Mouse (Mus musculus) heart, postnatal 4 days (tissue): ENCODE results near the gene Timm23. TPM values are rescaled to one million over a fixed set of nuclear protein-coding genes. Genes with fewer than 3 reads are reported as not detected.
A peak's percentile ranks its signal among the peaks of the same experiment; 100 is the strongest.
"Not testable (repeated sequence)": the region's sequence is repeated elsewhere in the genome, so short reads cannot be mapped to it uniquely, and the experiment has no call there.

Source experiments
- DNase-seq: peaks from one replicate; pipeline ENCODE4 v3.0.0; 2021
- total RNA-seq, 2 experiments: library from RNA; stranded (reverse); gene quantifications; 2 replicates each; pipeline ENCODE4 v1.2.3; 2021

Gene Timm23
- 100 to 1,000 TPM; 165 to 176 TPM for total RNA-seq

DNA sequence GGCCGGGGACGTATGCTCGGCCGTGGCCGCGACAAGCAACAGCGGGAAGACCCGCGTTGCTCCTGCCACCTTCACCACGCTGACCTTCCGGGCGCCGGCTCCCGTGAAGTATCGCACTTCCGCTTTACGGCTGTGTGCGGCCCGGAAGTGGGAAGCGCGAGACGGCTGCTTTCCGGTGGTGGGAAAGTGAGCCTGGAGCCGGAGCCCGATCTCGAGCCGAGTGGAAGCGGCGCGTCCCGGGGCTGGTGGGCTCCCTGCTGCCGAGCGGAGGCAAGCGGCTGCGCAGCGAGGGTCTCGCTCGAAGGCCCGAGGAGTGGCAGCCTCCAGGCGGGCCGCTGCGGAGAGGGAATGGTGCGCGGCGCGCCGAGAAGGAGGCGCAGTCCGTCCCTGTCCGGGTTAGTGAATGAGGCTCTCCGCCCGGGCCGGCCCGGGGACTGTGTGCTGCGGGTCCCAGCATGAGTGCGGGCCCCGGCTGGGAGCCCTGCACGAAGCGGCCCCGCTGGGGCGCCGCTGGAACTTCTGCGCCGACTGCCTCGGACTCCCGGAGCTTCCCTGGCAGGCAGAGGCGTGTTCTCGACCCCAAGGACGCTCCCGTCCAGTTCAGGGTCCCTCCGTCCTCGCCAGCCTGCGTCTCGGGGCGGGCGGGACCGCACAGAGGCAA lies at the start of gene Timm23, which contains the start of gene Parg:
TSS of gene Timm23 (minus strand) at position 108 of the 661 bp plus-strand sequence.
TSS of gene Parg (plus strand) at position 159 of the 661 bp plus-strand sequence.
- peak; percentile 91 for DNase-seq

DNA sequence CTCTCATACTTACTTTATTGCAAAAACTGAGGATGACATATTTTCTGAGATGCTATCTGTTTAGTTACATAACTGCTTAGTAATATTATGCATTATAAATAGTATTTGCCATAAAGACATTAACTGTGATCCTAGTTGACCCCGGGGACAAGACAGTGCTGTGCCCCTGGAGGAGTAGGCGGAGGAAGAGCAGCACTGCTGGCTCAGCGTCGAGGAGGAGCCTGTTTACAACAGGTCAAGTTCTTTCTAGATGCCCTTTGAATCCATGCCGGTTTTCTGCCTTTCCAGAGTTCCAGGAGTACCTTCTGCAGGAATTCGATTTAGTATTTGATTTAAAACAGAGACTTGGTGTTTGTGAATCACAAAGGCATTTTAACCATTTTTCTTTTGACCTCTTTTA lies 47.9 kb upstream of the Timm23 start:
- DNase-seq, result no peak

DNA sequence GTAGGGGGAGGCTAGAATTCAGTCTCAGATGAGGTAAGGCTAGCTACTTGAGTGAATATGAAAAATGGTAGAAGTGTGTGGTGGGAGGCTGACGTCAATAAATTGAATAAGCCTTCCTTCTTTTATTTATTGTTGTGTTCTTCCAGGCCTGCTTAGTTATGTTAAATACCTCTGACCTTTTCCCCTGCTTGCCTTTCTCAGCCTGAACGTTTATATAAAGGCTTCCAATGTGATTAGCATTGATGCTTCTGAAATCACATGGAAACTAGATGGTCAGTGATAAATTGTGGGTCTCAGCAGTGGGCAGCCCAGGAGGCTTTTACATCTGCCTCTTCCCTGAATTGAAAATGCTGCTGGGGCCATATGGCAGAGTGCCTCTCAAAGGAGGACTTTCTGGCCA lies 44.3 kb upstream of the Timm23 start:
- DNase-seq, result no peak

DNA sequence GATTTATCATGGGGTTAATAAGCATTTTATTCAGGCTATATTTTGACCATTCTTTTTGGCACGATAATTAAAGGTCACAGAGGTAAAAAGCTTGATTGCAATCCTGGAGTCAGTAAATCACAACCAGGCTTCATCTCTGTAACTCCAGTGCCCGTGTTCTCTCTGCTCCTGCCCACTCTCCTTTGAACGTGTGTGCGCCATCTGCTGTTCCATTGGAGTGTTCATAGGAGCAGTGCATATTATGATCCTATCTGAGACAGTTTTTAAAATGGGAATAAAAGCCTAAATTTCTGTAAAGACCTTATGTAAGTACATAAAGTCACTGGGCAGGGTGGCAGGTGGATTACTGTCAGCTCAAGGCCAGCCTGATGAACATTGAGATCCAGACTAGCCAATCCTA lies 40.7 kb upstream of the Timm23 start:
- no peak for DNase-seq

DNA sequence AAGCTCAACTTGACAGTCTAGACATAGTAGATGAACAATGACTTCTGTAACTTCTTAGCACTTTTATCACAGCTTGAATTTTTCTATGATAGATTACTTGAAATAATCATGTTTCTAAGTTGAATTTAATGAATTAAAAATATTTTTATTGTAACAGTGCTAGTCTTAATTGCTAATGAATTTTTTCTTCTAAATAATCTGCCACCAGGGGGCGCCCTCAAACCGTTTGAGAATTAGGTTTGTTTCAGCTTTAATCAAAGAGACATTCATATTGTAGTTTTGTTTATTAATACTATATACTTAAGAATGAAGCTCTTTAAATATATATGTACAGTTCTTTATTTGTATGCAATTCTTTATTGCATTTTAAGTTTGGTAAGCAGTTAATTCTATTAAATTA lies 27.3 kb upstream of the Timm23 start:
- DNase-seq, result peak; percentile 72

DNA sequence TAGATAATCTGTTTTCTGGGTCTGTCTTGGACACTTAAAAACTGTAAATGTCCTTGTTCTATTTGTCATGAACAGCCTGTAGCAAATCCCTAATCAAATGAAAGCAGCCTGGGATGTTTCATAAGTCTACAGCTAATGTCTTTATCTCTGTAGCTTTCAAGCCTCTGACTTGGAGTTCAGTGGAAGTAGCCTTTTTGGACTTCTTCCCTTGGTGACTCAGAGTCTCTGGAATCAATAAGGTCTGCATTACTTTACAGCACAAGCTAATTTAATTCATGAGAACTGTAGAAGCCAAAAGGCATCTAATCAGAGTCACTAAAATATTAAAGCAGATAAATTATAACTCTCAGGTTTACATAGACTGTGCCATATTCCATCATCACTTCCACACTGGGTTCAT lies 24.9 kb upstream of the Timm23 start:
- DNase-seq, result no peak

DNA sequence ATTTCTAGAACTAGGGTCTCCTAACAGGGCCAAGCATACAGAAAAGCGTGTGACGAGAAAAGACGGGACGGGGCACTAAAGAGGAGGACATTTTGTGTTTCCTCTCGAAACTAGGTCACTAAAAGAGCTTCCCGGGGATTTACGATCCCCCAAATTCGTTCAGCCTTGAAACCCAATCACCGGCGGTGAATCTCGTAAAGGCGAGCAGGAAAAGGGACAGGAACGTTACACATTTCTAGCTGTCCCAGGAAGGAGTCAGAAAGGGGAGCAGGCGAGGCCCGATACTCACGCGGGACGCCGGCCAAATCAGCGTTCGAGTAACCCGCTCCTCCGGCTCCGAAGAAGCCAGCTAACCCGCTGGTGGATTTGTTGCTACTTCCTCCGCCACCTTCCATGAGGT lies 344 bp downstream of the Timm23 start:
- no peak for DNase-seq

DNA sequence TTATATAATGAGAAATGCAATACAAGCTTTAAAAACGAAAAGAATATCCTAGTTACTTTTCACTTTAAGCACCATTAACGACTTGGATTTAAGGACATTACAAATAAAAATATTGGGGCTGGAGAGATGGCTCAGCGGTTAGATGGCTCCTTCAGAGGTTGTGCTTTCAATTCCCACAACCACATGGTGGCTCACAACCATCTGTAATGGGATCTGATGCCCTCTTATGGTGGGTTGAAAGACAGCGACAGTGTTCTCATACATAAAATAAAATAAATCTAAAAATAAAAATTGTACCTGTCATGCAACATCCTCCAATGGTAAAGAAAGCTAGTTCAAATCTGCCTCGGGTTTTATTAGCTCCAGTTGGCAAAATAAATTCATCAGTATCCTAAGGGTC lies 8.1 kb downstream of the Timm23 start:
- not testable (repeated sequence) for DNase-seq

DNA sequence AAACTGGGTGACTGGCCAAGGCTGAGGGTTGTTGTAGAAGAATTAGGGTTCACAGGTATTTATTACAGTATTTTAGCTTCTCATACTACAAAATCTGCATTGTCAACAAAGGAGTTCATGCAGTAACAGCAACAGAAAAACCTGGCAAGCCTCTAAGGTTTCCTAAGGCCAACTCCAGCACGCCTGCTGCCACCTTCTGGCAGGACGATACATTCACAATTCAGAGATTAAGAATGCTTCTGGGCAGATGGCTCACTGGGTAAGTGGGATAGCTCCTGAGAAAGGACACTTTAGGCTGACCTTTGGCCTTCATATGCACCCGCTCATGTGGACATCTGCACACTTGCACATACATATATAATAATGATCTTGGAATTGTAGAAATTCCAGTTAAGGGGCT lies 9.3 kb downstream of the Timm23 start:
- DNase-seq, result peak; percentile 69

DNA sequence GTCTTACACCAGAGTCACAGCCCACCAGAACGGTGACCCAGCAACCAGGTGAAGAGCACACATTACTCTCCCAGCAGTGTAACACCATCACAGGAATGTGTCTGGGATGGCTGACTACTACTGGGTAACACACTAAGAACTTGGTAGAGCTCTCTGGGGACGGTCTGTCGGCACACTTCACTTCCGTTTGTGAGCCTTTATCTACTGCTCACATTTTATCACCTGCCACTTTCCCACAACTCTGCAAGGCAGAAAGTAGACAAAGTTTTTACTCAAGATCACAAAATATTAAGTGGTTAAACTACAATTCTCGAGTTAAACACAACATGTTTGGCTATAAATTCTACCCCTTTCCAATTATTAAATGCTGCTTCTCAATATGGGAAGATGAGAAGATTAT lies 9.8 kb downstream of the Timm23 start:
- DNase-seq, result no peak

DNA sequence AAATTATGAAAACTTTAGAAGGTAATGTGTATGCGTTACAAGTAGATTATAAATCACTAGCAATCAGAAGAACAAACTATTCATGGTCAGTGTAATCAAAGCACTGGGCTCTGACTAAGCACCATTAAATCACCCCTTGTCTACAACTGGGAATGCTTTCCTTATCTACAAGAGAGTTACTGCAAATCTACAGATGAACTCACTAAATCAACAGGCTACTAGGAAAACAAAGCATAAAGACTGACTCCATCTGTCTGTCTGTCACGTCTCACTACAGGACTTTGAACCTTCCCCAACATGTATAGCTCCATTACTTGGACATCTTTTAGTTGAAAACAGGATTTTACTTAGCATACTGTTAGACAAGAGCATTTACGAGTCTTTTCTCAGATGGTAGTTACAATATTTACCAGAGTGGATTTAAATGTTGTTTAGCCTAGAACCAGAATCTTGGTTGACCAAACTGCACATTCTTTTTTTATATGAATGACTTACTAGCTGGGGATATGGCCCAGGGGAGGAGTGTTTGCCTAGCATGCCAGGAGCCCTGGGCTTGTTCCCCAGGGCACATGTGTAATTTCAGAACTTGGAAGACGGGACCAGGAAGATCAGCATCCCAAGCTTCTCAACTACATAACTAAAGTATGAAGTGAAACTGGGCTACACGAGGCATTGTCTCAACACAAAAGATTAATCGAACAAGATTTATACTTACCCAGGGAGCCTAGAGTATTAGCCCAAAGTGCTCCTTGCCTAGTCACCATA lies 10.9 kb downstream of the Timm23 start:
- DNase-seq, result no peak

DNA sequence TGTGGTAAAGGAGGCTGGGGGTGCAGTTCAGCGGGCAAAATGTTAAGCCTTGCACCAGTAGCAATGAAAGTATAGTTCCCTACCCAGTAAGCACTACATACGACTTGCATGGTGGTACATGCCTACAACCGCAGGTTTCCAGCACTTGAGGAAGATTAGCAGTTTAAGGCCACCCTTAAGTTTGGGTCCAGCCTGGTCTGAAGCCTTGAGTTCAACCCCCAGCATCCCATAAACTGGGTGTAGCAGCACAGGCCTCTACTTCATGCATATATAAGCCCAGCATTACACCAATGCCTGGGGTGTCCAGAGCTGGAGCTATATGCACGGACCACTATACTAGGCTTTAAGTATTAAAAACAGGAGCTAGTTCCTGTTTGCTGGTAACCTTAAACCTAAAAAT lies 17.9 kb downstream of the Timm23 start:
- no peak for DNase-seq

DNA sequence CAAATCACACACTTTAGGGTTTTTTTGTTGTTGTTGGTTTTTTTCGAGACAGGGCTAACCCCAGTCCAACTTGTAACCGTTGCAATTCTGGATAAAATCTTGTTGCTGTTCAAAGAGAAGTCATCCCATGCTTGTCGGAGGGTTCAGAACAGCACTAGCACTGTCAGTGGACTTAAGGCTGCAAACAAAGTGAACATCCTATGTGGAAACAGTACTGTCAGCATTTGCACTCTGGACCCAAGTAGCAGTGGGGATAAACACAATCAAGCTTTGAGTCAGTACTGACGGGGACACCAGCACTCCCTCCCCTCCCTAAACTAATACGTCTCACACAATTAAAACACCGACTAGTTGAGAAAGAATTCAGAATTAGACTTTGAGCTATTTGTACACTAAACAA lies 20.8 kb downstream of the Timm23 start:
- DNase-seq, result no peak

DNA sequence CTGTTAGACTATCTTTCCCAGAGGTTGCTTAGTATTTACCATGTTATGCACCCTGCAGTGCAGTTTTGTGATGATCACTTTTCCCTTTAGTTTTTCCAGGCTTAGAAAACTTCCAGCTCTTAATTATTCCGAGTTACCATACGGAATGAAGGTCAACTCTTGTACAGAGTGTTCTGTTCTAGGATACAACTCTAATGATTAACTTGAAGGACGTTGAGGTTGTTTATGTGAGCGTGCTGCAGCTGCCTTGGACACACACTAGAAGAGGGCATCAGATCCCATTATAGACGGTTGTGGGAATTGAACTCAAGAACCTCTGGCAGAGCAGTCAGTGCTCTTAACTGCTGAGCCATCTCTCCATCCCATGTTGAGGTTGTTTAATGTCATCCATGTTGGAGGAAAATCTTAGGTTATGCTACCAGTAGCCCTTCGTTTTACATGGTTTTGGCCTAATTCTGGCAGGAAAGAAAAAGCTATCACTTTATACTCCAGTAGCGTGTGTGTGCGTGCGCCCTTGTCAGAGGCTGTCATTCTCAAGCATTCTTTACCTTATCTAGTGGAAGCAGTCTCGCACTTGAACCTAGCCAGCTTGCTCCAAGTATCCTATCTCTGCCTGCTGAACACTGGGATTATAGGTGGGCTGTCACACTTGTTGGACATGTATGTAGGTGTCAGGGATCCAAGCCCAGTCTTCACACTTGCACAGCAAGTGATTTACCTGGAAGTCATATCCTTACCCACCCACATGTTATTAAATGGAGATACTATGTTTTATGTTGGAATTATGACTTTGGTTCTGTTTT lies 22.1 kb downstream of the Timm23 start:
- DNase-seq, result no peak

DNA sequence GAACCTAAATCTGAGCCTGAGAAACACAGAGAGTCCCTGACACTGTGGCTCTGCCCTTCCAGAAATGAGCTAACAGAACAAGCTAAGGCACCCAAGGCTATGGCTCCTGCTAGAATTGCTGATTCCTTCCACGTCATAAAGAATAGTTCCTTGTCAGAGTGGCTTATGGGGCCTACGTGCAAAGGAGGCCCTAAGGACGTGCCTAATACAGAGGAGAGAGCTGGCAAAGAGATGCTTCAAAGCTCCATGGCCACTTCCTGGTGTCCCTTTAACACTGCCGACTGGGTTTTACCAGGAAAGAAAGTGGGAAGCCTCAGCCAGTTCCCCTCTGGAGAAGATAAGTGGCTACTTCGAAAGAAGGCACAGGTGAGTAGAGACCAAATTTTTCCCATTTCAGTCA lies 25.1 kb downstream of the Timm23 start:
- not testable (repeated sequence) for DNase-seq

DNA sequence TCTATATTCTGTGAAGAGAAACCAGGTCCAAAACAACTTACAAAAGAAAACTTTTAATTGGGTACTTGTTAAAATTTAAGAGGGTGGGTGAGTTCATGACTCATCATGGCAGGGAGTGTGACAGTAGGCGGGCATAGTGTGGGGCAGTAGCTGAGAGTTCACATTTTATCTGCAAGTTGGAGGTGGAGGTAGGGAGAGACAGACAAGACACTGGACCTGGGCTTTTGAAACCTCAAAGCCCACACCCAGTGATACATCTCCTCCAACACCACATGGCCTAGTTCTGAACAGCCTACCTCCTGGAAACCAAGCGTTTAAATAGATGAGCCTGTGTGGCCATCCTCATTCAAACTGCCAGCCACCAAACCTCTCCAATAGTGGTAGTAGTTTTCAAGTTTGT lies 26.4 kb downstream of the Timm23 start:
- no peak for DNase-seq

DNA sequence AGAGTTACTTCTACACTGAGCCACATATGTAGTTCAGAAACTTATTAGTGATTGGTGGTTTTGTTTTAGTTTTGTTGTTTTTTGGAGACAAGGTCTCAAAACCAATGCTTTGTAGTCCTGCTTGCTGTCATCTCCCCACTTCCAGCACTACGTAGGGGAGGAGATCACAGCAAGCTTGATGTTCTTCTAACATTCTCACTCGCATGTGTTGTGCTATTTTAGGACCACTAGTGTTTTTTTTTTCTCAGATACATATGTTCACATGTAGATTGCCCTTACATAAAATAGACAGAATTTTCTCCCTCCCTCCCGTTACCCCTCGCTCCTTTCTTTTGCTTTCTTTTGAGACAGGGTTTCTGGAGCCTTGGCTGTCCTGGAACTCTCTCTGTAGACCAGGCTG lies 31.6 kb downstream of the Timm23 start:
- no peak for DNase-seq

DNA sequence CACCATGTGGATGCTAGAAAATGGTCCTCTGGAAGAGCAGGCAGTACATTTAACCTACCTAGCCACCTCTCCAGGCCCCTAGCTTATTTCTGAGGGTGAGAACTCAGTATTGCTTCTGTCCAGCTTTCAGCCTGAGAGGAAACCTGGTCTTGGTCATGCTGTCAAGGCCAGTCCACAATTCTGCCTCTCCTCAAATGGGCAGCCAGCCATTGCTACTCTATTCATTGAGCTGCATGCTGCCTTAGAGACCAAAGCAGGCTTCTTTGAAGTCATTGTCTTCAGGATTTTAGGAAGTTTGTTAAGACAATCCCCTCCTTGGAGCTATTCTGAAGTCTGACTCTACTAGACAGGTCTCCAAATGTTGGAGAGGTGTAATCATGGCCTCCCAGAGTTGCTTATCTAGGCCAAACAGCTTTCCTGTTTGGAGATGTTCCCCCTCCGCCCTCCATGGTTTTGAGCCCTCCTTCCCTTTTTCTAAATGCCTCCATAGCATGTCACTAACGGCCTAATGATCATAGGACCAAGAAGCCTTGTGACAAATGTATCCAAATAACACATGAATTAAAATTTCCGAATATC lies 33.0 kb downstream of the Timm23 start:
- no peak for DNase-seq

DNA sequence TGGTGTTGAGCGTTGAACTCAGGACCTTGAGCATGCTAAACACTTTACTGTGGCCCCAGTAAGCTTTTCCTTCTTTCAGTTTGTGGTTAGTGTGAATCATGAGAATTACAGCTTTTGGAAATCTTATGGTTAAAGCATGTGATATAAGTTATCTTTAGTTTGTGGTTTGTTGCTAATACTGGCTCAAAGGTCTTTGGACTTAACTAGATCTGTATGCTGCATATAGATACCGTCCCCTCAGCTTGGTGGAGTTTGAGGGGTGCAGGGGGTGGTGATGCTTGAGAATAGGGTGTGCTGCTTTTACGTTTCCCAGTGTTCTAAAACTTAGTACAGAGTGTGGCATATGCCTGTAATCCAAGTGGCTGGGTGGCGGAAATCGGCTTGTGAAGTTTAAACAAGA lies 34.4 kb downstream of the Timm23 start:
- no peak for DNase-seq

DNA sequence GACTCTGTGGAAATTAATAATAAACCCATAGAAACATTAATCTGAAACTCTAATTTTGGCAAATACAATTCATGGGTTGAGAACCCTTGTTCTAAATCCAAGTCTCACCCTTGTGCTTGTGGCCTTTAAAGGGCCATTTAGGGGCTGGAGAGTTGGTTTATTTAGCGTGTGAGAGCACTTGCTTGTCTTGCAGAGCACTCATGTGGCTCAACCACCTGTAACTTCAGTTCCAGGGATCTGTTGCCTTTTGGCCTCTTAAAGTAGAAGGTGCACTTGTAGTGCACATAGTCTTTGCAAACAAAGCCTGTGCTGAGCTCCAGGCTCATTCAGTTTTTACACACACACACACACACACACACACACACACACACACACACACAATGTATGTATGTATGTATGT lies 34.9 kb downstream of the Timm23 start:
- DNase-seq, result no peak

DNA sequence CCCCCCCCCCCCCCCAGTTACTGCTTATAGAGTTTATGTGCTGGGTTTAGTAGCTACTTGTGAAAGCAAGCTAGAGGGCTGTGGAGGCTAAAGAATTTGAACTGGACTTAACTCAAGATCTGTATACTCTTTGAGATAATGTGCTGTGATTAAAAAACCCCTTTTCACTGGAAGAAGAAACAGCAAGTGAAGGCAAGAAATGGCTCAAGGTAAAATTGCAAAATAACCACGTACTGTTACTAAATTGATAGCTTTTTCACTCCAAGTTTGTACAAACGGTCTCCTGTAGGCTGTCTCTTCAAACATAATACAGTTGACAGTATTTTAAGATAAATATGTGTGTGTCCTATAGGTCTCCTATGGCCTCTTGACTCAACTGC lies 35.6 kb downstream of the Timm23 start:
- no peak for DNase-seq

DNA sequence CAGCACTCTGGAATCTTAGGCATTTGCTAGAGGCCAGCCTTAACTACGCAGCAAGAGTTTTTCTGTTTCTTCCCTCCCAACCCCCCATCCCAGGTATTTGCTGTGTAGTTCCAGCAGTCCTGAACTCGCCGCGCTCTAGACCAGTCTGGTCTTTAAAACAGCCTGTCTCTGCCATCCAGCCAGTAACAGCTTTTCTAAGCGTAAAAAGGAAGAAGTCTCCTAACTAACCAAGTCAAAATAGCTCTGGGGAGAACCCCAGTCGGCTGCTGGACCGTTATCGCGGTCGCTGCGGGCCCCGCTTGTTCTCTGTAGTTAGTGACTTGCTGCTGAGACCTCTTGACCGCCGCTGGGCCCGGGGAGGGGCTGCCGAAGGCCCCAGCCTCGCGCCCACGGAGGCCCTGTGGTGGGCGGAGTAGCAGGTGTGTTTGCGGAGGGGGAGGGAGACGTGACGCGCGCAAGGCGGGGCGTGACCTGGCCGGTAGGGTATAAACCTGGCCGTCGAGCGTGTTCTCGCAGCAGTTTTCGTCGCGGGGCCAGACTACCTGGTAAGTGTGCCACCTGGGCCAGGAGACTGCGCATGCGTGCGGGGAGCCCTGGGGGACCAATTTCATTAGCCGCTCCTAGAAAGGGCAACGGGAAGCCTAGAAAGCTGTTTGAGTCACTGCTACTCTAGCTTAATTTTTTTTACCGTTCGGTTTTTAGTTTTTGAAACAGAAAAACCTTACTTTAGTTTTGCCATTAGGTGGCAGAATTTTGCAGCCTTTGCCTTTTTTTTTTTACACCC lies 36.2 kb downstream of the Timm23 start:
- DNase-seq, result peak; percentile 74
